Mouse (Mus musculus) granulocyte monocyte progenitor cell, adult 5-6 weeks (primary cell): ENCODE results near the gene Wnt9a. TPM values are rescaled to one million over a fixed set of nuclear protein-coding genes. Genes with fewer than 3 reads are reported as not detected.

Source experiments
- ATAC-seq: replicated peaks from 2 replicates; pipeline ENCODE4 v1.8.0; 2016; ENCODE audit warnings: mild to moderate bottlenecking, moderate TSS enrichment, inconsistent platforms; ENCODE audit not compliant: poor library complexity, severe bottlenecking
- total RNA-seq, 2 experiments: library from RNA; stranded (forward) in 1 of 2; stranded (reverse) in 1 of 2; fragments of 200-712, 200-1000 nt in 1 of 2; fragments of >200 nt in 1 of 2; fragmentation: Nextera tagmentation in 1 of 2; gene quantifications; 2 replicates each; pipeline ENCODE4 v1.2.3; 2014 to 2017

Gene Wnt9a
- not detected in 2 replicates for total RNA-seq (2014; fragmentation: Nextera tagmentation)
- total RNA-seq (2017), result not detected in 2 replicates

- ATAC-seq, result peak; percentile 8; the same call in 1 of the 2 replicates
These were observed at the start of gene Wnt9a for GRCm38 (mm10) chr11:59306461-59307421. TSS of gene Wnt9a (plus strand) at chr11:59306928.

DNA sequence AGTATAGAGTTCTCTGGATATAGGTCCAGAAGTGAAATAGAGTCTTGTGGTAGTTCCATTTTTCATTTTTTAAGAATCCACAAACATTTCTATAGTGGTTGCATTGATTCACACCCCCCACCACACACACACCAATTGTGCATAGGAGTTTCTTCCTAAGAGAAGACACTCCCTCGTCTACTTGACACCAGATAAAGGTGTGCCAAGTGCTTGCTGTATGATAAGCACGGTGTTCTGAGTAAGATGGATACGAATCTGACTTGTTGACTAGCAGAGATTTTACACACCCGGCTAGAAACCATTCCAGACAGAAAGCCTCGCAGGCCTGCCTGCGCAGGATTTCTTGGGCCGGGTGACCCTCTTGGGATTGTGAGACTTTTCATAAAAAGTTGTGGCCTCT lies 47.1 kb upstream of the Wnt9a start:
- no peak for ATAC-seq

GRCm38 (mm10) chr11:59260706-59261493 lies 45.8 kb upstream of the Wnt9a start:
- no peak for ATAC-seq

DNA sequence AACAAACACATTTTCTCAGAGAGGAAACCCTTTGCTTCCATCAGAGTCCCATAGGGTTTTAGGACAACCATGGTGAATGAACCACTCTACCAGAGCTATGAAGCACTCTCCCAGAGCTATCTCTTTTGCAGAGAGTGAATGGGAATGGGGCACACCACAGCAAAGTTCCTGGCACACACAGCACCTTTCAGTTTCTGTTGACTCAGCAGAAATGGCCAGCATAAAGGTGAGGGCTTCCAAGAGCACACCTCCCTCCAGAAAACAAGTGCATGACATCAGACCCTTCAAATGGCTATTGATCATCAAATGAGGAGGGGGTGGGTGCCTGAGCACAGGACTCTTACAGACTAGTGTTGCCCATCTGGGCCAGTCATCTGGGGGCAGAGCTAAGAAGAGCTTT lies 44.4 kb upstream of the Wnt9a start:
- ATAC-seq, result no peak

GRCm38 (mm10) chr11:59263870-59264563 lies 42.7 kb upstream of the Wnt9a start:
- 0 out of 2 replicates have a peak, but pooled peaks have one; percentile 30 for ATAC-seq

DNA sequence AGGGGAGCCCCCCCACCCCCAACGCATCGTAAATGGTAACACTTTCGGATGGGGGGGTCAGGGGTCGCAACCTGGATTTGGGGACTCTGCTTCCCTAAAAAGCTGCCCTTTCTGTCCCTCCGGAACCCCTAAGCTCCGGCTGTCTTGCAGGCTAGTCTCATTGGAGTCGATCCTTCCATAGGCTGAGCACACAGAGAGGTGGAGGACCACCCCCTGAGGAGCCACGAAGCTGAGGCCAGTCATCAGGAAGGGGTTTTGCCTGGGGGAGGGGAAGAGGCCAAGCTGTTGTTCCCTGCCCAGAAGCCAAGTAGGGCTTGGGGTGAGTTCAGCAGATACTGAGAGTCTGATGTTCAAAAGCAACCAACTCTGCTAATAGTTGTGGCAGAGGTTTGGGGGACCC lies 42.1 kb upstream of the Wnt9a start:
- no peak for ATAC-seq

GRCm38 (mm10) chr11:59265154-59265813 lies 41.4 kb upstream of the Wnt9a start:
- no peak for ATAC-seq

DNA sequence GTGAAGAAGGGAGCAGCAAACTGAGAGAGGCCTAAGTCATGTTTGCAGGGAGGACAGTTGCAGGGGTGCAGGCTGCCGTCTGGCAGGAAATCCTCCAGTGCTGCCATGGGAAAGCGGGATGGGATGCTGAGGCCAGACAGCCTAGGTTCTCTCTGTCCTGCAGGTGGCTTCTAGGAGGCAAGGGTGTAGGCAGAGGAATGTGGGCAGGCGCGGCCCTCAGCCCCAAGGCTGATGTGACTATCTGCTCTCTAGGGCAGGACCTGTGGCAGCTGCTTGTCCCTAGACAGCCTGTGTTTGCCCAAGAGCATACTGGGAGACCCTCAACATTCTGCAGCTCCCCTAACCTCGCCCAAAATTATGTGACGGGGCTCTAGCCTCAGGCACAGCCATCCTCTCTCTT lies 40.0 kb upstream of the Wnt9a start:
- no peak for ATAC-seq

DNA sequence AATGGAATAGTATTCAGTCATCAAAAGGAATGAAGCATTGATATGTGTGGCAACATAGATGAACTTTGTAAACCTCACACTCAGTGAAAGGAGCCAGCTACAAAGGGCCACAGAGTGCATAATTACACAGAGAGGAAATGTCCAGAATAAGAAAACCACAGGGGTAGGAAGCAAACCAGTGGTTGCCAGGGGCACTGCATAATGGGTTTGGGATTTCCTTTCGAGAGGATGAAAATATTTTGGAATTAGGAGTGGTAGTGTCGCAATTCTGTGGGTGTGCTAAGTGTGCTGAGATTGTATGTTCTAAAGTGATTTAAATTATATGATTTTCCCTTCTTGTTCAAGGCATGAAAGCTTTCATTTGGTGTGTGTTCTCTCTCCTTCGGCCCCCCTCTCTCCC lies 32.5 kb upstream of the Wnt9a start:
- no peak for ATAC-seq

DNA sequence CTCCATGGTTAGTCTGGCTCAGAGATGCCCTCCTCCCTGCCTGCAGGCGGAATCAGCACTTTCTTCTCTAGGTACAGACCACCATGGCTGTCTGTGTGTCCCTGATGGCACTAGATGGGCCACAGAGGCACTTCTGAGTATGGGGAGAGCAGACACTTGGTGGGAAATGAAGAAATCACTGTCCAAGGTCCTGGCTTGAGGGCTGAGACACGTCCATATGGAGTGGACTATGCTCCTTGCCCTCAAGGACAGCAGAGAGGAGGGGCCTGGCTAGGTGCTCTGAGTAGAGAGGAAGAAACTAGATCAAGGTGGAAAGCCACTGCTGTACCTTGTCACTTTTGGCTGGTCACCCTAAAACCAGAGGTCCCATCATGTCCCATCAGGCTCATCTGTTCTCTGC lies 29.9 kb upstream of the Wnt9a start:
- ATAC-seq, result no peak

GRCm38 (mm10) chr11:59278047-59278446 lies 28.7 kb upstream of the Wnt9a start:
- ATAC-seq, result no peak

GRCm38 (mm10) chr11:59282111-59282510 lies 24.6 kb upstream of the Wnt9a start:
- no peak for ATAC-seq

DNA sequence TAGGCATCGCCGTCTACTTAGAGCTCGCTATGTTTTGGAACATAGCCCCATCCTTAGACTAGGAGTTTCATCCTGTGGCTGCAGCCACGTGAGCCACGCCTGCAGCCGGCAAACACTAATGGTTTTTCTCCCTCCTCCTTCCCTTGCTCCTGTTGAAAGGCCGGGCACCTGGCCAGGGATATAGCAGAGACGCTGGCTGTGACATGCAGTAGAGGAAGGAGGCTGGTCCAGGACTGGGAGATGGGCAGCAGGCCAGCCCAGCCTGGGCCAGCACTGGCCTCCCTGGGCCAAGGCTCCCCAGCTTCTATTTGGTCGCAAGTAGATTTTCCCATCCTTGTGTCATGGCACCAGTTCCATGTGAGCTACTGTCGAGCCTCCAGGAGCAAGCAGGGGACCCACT lies 23.8 kb upstream of the Wnt9a start:
- ATAC-seq, result no peak

- ATAC-seq, result no peak
These were observed 22.6 kb upstream of the Wnt9a start for GRCm38 (mm10) chr11:59284146-59284545.

GRCm38 (mm10) chr11:59289706-59290105 lies 17.0 kb upstream of the Wnt9a start:
- peak; percentile 44; the same call in 1 of the 2 replicates for ATAC-seq

DNA sequence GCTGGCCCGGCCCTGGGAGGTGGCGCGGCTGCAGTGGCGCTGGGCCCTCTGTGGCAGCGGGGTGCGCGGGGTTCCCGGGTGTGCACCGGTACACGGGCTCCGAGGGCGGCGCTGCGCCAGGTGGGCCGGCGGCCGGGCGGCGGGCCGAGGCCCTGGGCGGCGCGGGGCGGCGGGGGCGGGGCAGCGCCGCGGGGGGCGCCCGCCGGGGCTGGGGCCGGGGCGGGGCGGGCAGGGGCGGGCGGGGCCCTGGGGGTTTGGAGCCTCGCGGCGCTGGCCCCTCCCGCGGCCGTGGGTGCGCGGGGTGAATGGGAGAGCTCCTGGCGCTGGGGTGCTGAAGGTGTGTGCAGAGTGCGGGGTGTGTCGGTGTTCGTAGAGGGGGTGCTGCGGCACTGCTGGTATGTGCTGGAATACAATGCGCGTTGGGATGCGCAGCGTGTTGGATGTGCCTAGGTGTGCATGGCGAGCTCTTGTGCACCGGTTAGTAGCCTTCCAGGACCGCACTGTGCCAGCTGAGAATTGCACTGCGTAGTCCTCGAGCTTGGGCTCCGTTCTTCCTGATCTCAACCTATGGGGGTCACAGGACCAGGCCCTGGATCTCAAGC lies 15.9 kb upstream of the Wnt9a start, which contains the start of gene Wnt3a:
Gene Wnt3a, minus strand, starts transcription at position 51 of the 602 bp plus-strand sequence.
- no peak for ATAC-seq

DNA sequence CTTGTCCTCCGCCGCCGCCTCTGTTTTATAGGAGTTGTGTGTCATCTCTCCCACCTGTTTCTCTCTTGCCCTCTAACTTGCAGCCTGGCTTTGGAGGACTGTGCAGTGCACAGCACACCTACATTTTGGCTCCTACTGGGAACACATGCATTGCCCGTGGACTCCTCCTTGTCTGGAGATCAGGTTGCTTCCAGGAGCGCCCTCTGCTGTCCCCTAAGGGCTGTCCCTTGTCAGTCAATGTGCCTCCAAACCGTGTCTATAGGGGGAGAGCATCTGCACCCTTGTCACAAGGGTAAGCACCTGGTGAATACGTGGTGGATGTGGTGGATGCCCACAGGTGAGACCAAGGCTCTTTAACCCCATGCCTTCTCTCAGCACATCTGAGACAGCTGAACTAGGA lies 13.1 kb upstream of the Wnt9a start:
- peak; percentile 51 for ATAC-seq

DNA sequence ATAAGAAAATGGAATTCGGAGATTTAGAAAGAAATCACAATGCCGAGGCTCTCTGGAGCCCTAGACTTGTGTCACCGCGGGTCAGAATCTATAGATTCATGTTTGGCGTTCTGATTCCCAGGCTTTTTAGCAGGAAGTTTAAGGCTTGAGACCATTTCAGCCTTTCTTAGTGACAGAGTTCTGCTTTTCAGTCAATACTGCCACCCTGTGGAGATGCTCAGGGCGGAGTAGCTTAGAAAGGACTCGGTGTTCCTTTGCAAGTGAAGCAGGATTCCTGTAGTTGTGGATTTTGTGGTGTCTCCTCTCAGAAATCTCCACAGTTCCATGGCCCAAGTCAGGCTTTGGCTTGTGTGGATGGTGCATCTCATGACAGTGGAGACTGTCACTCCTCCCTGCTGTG lies 8.8 kb upstream of the Wnt9a start:
- no peak for ATAC-seq

DNA sequence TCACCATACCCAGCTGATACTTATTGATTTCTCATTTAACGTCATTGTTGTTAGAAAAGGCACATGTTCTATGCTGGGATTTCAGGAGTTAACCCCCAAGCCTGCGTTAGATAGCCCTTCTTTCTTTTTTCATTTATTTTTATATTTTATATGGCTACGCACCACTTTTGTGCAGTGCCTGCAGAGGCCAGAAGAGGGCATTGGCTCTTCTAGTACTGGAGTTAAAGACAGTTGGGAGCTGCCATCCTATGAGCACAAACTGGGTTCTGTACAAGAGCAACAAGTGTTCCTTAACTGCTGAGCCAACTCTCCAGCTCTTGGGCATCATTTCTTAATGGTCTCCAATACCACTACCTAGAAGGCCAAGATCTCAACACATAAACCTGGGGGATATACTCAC lies 6.5 kb upstream of the Wnt9a start:
- ATAC-seq, result peak; percentile 32; the same call in 1 of the 2 replicates
